Mouse (Mus musculus) midbrain, postnatal 0 days (tissue): ENCODE data around the gene Sbf1. TPM values are rescaled to one million over a fixed set of nuclear protein-coding genes. Genes with fewer than 3 reads are reported as not detected.

ENCODE experiments used
- ATAC-seq: fragments of 200-750 bp; cut with Nextera tagmentation; 2 replicates; pipeline ENCODE4 v1.8.0; 2017; ENCODE audit warnings: moderate number of reproducible peaks, mild to moderate bottlenecking, moderate TSS enrichment, moderate library complexity; ENCODE audit not compliant: low FRiP score
- DNase-seq: peaks from one replicate; pipeline ENCODE4 v3.0.0-alpha.2; 2015; ENCODE audit warnings: low spot score
- H3K27ac ChIP-seq: fragments of 300-500 bp; sonication (generic); 2 replicates; pipeline ENCODE4 v1.5.1; 2014; ENCODE audit warnings: low read depth, mild to moderate bottlenecking, low read length, mixed read lengths
- H3K27me3 ChIP-seq: fragments of 300-500 bp; sonication (generic); 2 replicates; pipeline ENCODE4 v1.6.1; 2014; ENCODE audit warnings: low read length, control low read depth, mixed read lengths; ENCODE audit not compliant: insufficient read depth
- H3K36me3 ChIP-seq: fragments of 300-500 bp; sonication (generic); 2 replicates; pipeline ENCODE4 v1.6.1; 2014; ENCODE audit warnings: low read length, control low read depth, mixed read lengths; ENCODE audit not compliant: insufficient read depth
- H3K4me1 ChIP-seq: fragments of 300-500 bp; sonication (generic); 2 replicates; pipeline ENCODE4 v1.6.1; 2014; ENCODE audit warnings: mild to moderate bottlenecking, control low read depth, antibody characterized with exemption, low read length, mixed read lengths; ENCODE audit not compliant: insufficient read depth
- H3K4me2 ChIP-seq: fragments of 300-500 bp; sonication (generic); 2 replicates; pipeline ENCODE4 v1.6.1; 2014; ENCODE audit warnings: low read depth, mild to moderate bottlenecking, low read length, mixed read lengths; ENCODE audit not compliant: poor library complexity, severe bottlenecking
- H3K4me3 ChIP-seq: fragments of 300-500 bp; sonication (generic); 2 replicates; pipeline ENCODE4 v1.5.1; 2014; ENCODE audit warnings: low read depth, mild to moderate bottlenecking, low read length, moderate library complexity
- H3K9ac ChIP-seq: fragments of 300-500 bp; sonication (generic); replicated peaks from 2 replicates; pipeline ENCODE4 v1.6.1; 2014; ENCODE audit warnings: mild to moderate bottlenecking, low read length, moderate library complexity, mixed read lengths; ENCODE audit not compliant: poor library complexity, severe bottlenecking
- H3K9me3 ChIP-seq: fragments of 300-500 bp; sonication (generic); 2 replicates; pipeline ENCODE4 v1.6.1; 2016; ENCODE audit warnings: low read length, control low read depth
- CTCF ChIP-seq: IDR thresholded peaks from 2 replicates; pipeline ENCODE4 v1.5.1; 2016; ENCODE audit warnings: antibody characterized with exemption, mild to moderate bottlenecking
- WGBS: fragments of 180-500 bp; shearing (Covaris S2); extraction: QIAGEN DNeasy Blood & Tissue Kit; methylation state at CpG from one replicate; pipeline ENCODE4 v1.1.7; 2014; 5-methylcytosine and 5-hydroxymethylcytosine counted together
- polyA plus RNA-seq: library from polyadenylated mRNA; unstranded; fragments of >200 nt; fragmentation: Nextera tagmentation; extraction: Ambion mirVana; gene quantifications from 2 replicates; pipeline ENCODE4 v1.2.1, GENCODE M21; 2015
- total RNA-seq: library from RNA; depleted of rRNA; stranded (reverse); fragments of >200 nt; gene quantifications from 2 replicates; pipeline ENCODE4 v1.2.3, GENCODE M21; 2014

Sbf1 gene
- total and polyA plus RNA-seq, 2 experiments from 2014 or later = 77.3 to 287 TPM

- H3K4me1 ChIP-seq = no peaks in the 10 kb centered on the region
- H3K9me3 ChIP-seq = no peaks in the 10 kb centered on the region
- no peak overlapping the region for H3K9ac ChIP-seq
- DNase-seq = no peak
- H3K36me3 ChIP-seq = peaks cover 67% of the 10 kb centered on the region
- no peaks in the 10 kb centered on the region for H3K27me3 ChIP-seq
- WGBS = 70% methylated on average over 1 of the region's 1 CpGs
- TF ChIP-seq CTCF = no peak
- ATAC-seq = no peak
- H3K4me2 ChIP-seq = no peak overlapping the region
- H3K4me3 ChIP-seq = no peak overlapping the region
- no peak overlapping the region for H3K27ac ChIP-seq
Observed at GRCm38 (mm10) chr15:89305966-89306365, 9.1 kb downstream of the Sbf1 start.

- 96% methylated on average over 8 of the region's 8 CpGs for WGBS
Observed at GRCm38 (mm10) chr15:89300600-89300999, 14.5 kb downstream of the Sbf1 start.

GRCm38 (mm10) chr15:89300180-89300579 is 14.9 kb downstream of the Sbf1 start:
- Histone ChIP-seq H3K4me1 (no peaks in the 10 kb centered on the region), H3K9me3 (no peaks in the 10 kb centered on the region), H3K27me3 (no peaks in the 10 kb centered on the region), H3K9ac (no peak overlapping the region), H3K4me2 (no peak overlapping the region), H3K36me3 (peaks cover 87% of the 10 kb centered on the region), H3K4me3 (no peak overlapping the region), H3K27ac (no peak overlapping the region)
- DNase-seq = no peak
- no peak for TF ChIP-seq CTCF
- ATAC-seq = no peak
- 88% methylated on average over 13 of the region's 13 CpGs for WGBS

More at GRCm38 (mm10) chr15:89300600-89300999, 14.5 kb downstream of the Sbf1 start:
- H3K9ac ChIP-seq = no peak overlapping the region
- no peak for DNase-seq
- no peaks in the 10 kb centered on the region for H3K4me1 ChIP-seq
- H3K36me3 ChIP-seq = peaks cover 87% of the 10 kb centered on the region
- H3K27me3 ChIP-seq = no peaks in the 10 kb centered on the region
- no peak overlapping the region for H3K4me3 ChIP-seq
- H3K27ac ChIP-seq = no peak overlapping the region
- H3K4me2 ChIP-seq = no peak overlapping the region
- ATAC-seq = no peak
- H3K9me3 ChIP-seq = no peaks in the 10 kb centered on the region
- no peak for TF ChIP-seq CTCF

- Histone ChIP-seq H3K4me2 (no peak overlapping the region), H3K4me3 (no peak overlapping the region), H3K27me3 (no peaks in the 10 kb centered on the region), H3K4me1 (no peaks in the 10 kb centered on the region), H3K9ac (no peak overlapping the region), H3K9me3 (no peaks in the 10 kb centered on the region), H3K27ac (no peak overlapping the region), H3K36me3 (peaks cover 86% of the 10 kb centered on the region)
- ATAC-seq (no peak), DNase-seq (no peak)
- TF ChIP-seq CTCF = no peak
- 96% methylated on average over 2 of the region's 2 CpGs for WGBS
Observed at GRCm38 (mm10) chr15:89297695-89298094, 17.4 kb downstream of the Sbf1 start.

GRCm38 (mm10) chr15:89296465-89296864 is 18.6 kb downstream of the Sbf1 start:
- no peaks in the 10 kb centered on the region for H3K9me3 ChIP-seq
- 72% methylated on average over 1 of the region's 1 CpGs for WGBS
- H3K27me3 ChIP-seq = no peaks in the 10 kb centered on the region
- H3K4me1 ChIP-seq = no peaks in the 10 kb centered on the region
- H3K27ac ChIP-seq = no peak overlapping the region
- DNase-seq (no peak), ATAC-seq (no peak)
- no peak for TF ChIP-seq CTCF
- H3K9ac ChIP-seq = no peak overlapping the region
- no peak overlapping the region for H3K4me3 ChIP-seq
- no peak overlapping the region for H3K4me2 ChIP-seq
- peaks cover 78% of the 10 kb centered on the region for H3K36me3 ChIP-seq

- Histone ChIP-seq H3K27me3 (no peaks in the 10 kb centered on the region), H3K9ac (no peak overlapping the region), H3K9me3 (no peaks in the 10 kb centered on the region), H3K4me1 (no peaks in the 10 kb centered on the region), H3K27ac (no peak overlapping the region), H3K36me3 (peaks cover 73% of the 10 kb centered on the region), H3K4me3 (no peak overlapping the region), H3K4me2 (no peak overlapping the region)
- DNase-seq = no peak
- ATAC-seq = no peak
- 94% methylated on average over 8 of the region's 8 CpGs for WGBS
- TF ChIP-seq CTCF = no peak
Observed at GRCm38 (mm10) chr15:89295580-89296165, 19.4 kb downstream of the Sbf1 start.
